Mouse (Mus musculus): ENCODE data around the gene Tex261. TPM values are rescaled to one million over a fixed set of nuclear protein-coding genes. Genes with fewer than 3 reads are reported as not detected.

Gene Tex261
- total and polyA plus RNA-seq, 2 experiments from 2014 or later: 42.3 to 80.4 TPM

GRCm38 (mm10) chr6:83762344-83762743, 13.3 kb downstream of the Tex261 start, which contains the start of gene Ankrd53:
Gene Ankrd53, plus strand, starts transcription at chr6:83762644.
- peak within 1 kb of the TSS; percentile 43 for H3K4me2 ChIP-seq (ENCODE audit: low read depth)
- no peaks in the 10 kb centered on the region for H3K36me3 ChIP-seq (ENCODE audit: insufficient read depth)
- peak within 1 kb of the TSS; percentile 25; the same call in 1 of the 2 replicates for H3K9ac ChIP-seq
- DNase-seq (no peak), ATAC-seq (0 out of 2 replicates have a peak, but pooled peaks have one; percentile 6)
- peaks cover 49% of the 10 kb centered on the region for H3K27me3 ChIP-seq (ENCODE audit: insufficient read depth, low read length)
- no peak within 1 kb of the TSS for H3K27ac ChIP-seq (ENCODE audit: low read depth, low read length)
- WGBS: 34% methylated on average over 6 of the region's 6 CpGs
- no peak for TF ChIP-seq CTCF (IDR thresholded peaks at IDR 0.05; ENCODE audit: low read depth)
- 0 out of 2 replicates have a peak within 1 kb of the TSS, but pooled peaks have one; percentile 16 for H3K4me3 ChIP-seq (ENCODE audit: low read depth, low read length)
- 0 out of 2 replicates have a peak, but pooled peaks cover 2% of the 10 kb centered on the region for H3K4me1 ChIP-seq (ENCODE audit: insufficient read depth)
- no peaks in the 10 kb centered on the region for H3K9me3 ChIP-seq (ENCODE audit: low read length)

- DNase-seq: no peak
- Histone ChIP-seq H3K36me3 (ENCODE audit: insufficient read depth) (no peaks in the 10 kb centered on the region), H3K27me3 (ENCODE audit: insufficient read depth, low read length) (peaks cover 32% of the 10 kb centered on the region), H3K9me3 (ENCODE audit: low read length) (no peaks in the 10 kb centered on the region), H3K4me1 (ENCODE audit: insufficient read depth) (no peaks in the 10 kb centered on the region), H3K27ac (ENCODE audit: low read depth, low read length) (no peak overlapping the region), H3K4me3 (ENCODE audit: low read depth, low read length) (no peak overlapping the region), H3K9ac (no peak overlapping the region), H3K4me2 (ENCODE audit: low read depth) (no peak overlapping the region)
- 74% methylated on average over 9 of the region's 9 CpGs for WGBS
- no peak for TF ChIP-seq CTCF (IDR thresholded peaks at IDR 0.05; ENCODE audit: low read depth)
- no peak for ATAC-seq
Measured at GRCm38 (mm10) chr6:83756051-83756450, 19.6 kb downstream of the Tex261 start.

- WGBS: 9% methylated on average over 11 of the region's 11 CpGs
- peak; percentile 64 for DNase-seq
- peak; percentile 84 for TF ChIP-seq CTCF (IDR thresholded peaks at IDR 0.05; ENCODE audit: low read depth)
- Histone ChIP-seq H3K4me3 (ENCODE audit: low read depth, low read length) (no peak overlapping the region), H3K9me3 (ENCODE audit: low read length) (no peaks in the 10 kb centered on the region), H3K27ac (ENCODE audit: low read depth, low read length) (no peak overlapping the region), H3K36me3 (ENCODE audit: insufficient read depth) (no peaks in the 10 kb centered on the region), H3K4me1 (ENCODE audit: insufficient read depth) (no peaks in the 10 kb centered on the region), H3K27me3 (ENCODE audit: insufficient read depth, low read length) (peaks cover 4% of the 10 kb centered on the region; the same call in 1 of the 2 replicates), H3K4me2 (ENCODE audit: low read depth) (no peak overlapping the region), H3K9ac (no peak overlapping the region)
- ATAC-seq: peak; percentile 29; the same call in 1 of the 2 replicates
Measured at GRCm38 (mm10) chr6:83750171-83750684, 25.4 kb downstream of the Tex261 start.

GRCm38 (mm10) chr6:83749286-83749685, 26.3 kb downstream of the Tex261 start:
- Histone ChIP-seq H3K27me3 (ENCODE audit: insufficient read depth, low read length) (peaks cover 4% of the 10 kb centered on the region; the same call in 1 of the 2 replicates), H3K4me3 (ENCODE audit: low read depth, low read length) (no peak overlapping the region), H3K9me3 (ENCODE audit: low read length) (no peaks in the 10 kb centered on the region), H3K27ac (ENCODE audit: low read depth, low read length) (no peak overlapping the region), H3K4me1 (ENCODE audit: insufficient read depth) (no peaks in the 10 kb centered on the region), H3K9ac (no peak overlapping the region), H3K4me2 (ENCODE audit: low read depth) (no peak overlapping the region), H3K36me3 (ENCODE audit: insufficient read depth) (no peaks in the 10 kb centered on the region)
- WGBS: 55% methylated on average over 3 of the region's 3 CpGs
- ATAC-seq (no peak), DNase-seq (no peak)
- TF ChIP-seq CTCF (IDR thresholded peaks at IDR 0.05; ENCODE audit: low read depth): no peak

- Histone ChIP-seq H3K9ac (no peak overlapping the region), H3K4me2 (ENCODE audit: low read depth) (no peak overlapping the region), H3K4me3 (ENCODE audit: low read depth, low read length) (no peak overlapping the region), H3K4me1 (ENCODE audit: insufficient read depth) (no peaks in the 10 kb centered on the region), H3K36me3 (ENCODE audit: insufficient read depth) (no peaks in the 10 kb centered on the region), H3K27me3 (ENCODE audit: insufficient read depth, low read length) (no peaks in the 10 kb centered on the region), H3K27ac (ENCODE audit: low read depth, low read length) (no peak overlapping the region), H3K9me3 (ENCODE audit: low read length) (no peaks in the 10 kb centered on the region)
- TF ChIP-seq CTCF (IDR thresholded peaks at IDR 0.05; ENCODE audit: low read depth): no peak
- 61% methylated on average over 2 of the region's 2 CpGs for WGBS
- DNase-seq: no peak
- no peak for ATAC-seq
Measured at GRCm38 (mm10) chr6:83745466-83745865, 30.1 kb downstream of the Tex261 start.

GRCm38 (mm10) chr6:83744557-83744956, 31.1 kb downstream of the Tex261 start:
- no peak for TF ChIP-seq CTCF (IDR thresholded peaks at IDR 0.05; ENCODE audit: low read depth)
- H3K4me1 ChIP-seq (ENCODE audit: insufficient read depth): no peaks in the 10 kb centered on the region
- no peak for ATAC-seq
- H3K9me3 ChIP-seq (ENCODE audit: low read length): no peaks in the 10 kb centered on the region
- no peak overlapping the region for H3K4me3 ChIP-seq (ENCODE audit: low read depth, low read length)
- H3K27me3 ChIP-seq (ENCODE audit: insufficient read depth, low read length): no peaks in the 10 kb centered on the region
- WGBS: 75% methylated on average over 5 of the region's 5 CpGs
- H3K9ac ChIP-seq: no peak overlapping the region
- DNase-seq: no peak
- H3K4me2 ChIP-seq (ENCODE audit: low read depth): no peak overlapping the region
- H3K27ac ChIP-seq (ENCODE audit: low read depth, low read length): no peak overlapping the region
- no peaks in the 10 kb centered on the region for H3K36me3 ChIP-seq (ENCODE audit: insufficient read depth)

GRCm38 (mm10) chr6:83744126-83744525, 31.5 kb downstream of the Tex261 start:
- Histone ChIP-seq H3K27me3 (ENCODE audit: insufficient read depth, low read length) (no peaks in the 10 kb centered on the region), H3K4me3 (ENCODE audit: low read depth, low read length) (no peak overlapping the region), H3K4me2 (ENCODE audit: low read depth) (no peak overlapping the region), H3K27ac (ENCODE audit: low read depth, low read length) (no peak overlapping the region), H3K9me3 (ENCODE audit: low read length) (no peaks in the 10 kb centered on the region), H3K9ac (no peak overlapping the region), H3K36me3 (ENCODE audit: insufficient read depth) (no peaks in the 10 kb centered on the region), H3K4me1 (ENCODE audit: insufficient read depth) (no peaks in the 10 kb centered on the region)
- WGBS: 74% methylated on average over 5 of the region's 5 CpGs
- DNase-seq: no peak
- no peak for TF ChIP-seq CTCF (IDR thresholded peaks at IDR 0.05; ENCODE audit: low read depth)
- no peak for ATAC-seq
